Mouse (Mus musculus): ENCODE measurements around the gene Rtp4.
A peak's percentile ranks its signal among the peaks of the same experiment; 100 is the strongest.

The Rtp4 gene

DNA sequence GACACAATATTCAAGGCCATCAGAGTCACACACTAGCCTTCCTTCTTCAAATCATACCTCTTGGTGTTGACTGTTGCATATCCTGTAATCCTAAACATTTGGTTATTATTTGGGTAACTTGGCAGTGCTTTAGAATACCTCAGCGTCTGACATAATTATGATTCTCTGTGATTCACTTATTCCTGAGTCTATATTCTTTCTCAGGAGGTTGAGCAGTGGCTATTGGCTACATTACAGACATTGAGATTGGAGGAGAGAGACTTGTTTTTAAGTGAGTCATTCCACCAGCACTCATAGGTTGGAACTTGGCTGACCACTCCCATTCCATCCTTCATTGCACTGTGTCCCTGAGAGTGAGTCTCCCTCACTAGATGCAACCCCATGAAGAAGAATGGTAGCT is 6.7 kb upstream of the Rtp4 start:
- DNase-seq (ENCODE audit: low read depth in 2 of 2, low spot score in 2 of 2), result no peak

DNA sequence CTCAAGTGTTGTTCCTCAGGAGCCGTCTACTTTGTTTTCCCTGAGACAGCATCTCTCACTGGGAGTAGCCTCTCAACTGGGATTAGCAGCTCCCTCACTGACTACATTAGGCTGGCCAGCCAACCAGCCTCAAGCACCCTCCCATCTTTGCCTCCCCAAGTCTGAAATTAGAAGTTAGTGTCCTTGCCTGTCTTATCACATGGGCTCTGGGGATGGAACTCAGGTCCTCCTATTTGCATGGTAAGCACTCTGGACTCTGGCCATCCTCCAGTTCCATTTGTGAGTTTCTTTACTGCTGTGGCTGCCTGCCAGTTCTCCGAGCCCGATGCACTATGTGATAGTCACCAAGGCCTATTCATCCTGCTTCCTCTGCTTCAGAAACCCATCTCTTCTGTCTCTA is 4.3 kb upstream of the Rtp4 start:
- DNase-seq (ENCODE audit: low read depth in 2 of 2, low spot score in 2 of 2), result no peak

DNA sequence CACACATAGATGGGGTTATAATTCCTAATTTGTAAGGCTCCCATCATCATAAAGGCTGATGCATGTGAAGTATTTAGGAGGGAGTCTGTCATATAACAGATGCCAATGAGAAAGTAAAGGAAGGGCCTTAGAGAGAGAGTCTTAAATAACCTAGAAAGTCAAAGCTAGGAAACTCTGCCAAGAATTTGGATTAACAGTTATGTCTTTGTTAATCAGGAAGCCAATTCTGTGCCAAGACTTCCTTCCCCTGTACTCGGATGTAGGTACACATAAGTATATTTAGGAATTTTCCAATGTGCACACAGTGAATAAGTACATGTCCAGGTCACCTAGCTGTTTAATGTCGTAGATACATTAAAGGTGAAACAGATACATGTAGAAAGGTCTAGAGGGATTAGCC is 3.5 kb upstream of the Rtp4 start:
- no peak for DNase-seq (ENCODE audit: low read depth in 2 of 2, low spot score in 2 of 2)

DNA sequence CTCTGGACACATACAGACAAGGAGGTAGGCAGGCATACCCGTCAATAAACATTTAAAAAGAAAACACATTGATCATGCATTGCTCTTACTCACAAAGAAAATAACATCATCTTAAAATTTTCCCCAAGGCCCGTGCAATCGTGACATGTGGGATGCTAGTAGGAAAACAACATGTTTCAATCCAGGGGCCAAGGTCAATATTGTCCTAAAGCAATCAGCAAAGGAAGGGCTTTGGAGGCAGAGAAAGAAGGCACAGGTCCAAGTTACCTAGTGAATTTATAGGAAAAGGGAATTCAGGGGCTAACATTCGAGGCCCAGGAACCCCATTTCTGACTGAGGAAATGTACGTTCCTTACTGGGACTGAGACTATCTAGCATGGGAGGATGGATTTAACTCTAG is 2.9 kb upstream of the Rtp4 start:
- DNase-seq (ENCODE audit: low read depth in 2 of 2, low spot score in 2 of 2), result no peak

DNA sequence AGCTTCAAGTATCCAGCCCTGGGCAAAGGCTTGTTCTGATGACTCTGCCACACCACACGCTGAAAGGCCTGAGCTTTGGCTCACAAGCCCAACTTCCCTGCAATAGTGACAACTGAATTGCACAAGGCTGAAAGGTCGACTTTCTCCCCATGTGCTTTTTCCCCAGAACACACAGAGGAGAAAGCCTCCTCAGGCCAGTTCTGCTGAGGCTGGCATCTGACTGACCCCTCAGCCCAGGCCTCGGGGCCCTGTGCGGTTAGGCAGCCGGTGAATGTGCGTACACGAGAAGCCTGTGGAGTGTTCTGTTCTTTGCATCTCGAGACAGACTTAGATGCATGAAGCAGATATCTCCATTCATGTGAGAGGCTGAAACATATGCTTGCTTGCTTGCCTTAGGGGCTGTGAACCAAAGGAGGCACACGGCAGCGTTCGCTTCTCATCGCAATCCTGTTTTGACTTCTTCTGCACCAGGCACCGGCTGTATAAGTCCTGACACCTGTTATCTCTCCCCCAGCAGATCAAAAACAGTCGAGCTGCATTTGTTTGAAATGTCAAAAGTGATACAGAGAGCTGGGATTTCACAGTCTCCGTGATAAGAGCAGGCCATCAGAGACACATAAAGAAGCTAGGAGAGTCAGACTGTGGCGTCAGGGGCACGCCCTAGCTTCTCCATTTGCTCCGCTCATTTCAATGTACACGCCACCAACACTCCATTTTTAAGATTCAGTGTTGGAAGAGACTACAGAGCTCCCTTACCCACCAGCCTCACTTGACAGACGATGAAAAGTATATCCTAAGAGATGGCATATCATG is 2.1 kb upstream of the Rtp4 start:
- no peak for DNase-seq (ENCODE audit: low read depth in 2 of 2, low spot score in 2 of 2)

DNA sequence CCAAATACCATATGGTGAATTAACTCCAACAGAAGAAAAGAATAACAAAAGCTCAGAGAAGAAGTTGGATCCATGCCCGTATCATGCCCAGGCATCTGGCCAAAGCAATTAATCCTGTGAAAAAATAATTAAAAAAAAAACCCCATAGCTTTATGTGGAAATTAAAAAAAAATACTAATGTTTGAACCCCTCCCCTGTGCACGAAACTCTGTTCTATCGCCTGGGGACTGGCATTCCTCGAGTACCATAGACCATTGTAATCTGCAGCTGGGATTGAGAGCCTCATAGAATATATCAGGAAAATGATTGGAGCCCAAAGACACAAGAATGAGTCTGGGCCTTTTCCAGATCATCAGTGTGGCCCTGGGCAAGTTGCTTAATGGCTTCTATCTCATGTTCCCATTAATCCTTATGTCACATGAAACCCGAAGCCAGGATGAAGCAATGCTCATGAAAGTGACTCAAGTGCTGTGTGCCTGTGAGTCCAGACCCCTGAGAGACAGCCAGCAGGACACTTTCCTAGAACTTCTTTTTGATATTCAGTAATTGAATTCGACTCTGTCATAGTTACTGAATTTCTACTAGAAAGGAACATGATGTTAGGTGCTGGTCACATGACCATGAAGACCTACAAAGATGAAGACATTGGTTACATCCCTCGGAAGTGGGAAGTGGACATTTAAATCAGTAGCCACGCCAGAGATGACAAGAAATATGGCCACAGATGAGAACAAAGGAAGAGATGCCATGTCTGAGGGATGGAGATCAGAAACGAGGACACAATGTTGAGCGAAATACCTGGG is 1.3 kb upstream of the Rtp4 start:
- DNase-seq (ENCODE audit: low read depth in 2 of 2, low spot score in 2 of 2), result no peak

DNA sequence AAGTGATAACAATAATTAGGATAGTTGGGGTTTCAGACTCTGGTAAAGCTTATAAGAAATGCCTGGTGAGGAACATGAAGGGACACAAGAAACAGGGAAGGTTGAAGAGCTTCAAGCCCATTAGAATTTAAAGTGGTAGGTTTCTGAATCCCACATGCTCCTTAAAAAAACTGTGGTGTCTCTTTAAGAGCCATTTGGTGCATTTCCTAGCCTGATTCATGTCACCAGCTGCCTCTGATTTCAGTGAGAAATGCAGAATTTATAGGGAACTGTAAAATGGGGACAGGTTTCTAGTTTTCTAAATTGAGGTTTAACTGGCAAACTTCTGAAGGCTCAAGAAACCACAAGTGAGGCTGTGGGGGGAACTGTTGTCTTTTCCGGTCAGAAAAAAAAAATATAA is 320 bp upstream of the Rtp4 start:
- DNase-seq (ENCODE audit: low read depth in 2 of 2, low spot score in 2 of 2), result no peak

DNA sequence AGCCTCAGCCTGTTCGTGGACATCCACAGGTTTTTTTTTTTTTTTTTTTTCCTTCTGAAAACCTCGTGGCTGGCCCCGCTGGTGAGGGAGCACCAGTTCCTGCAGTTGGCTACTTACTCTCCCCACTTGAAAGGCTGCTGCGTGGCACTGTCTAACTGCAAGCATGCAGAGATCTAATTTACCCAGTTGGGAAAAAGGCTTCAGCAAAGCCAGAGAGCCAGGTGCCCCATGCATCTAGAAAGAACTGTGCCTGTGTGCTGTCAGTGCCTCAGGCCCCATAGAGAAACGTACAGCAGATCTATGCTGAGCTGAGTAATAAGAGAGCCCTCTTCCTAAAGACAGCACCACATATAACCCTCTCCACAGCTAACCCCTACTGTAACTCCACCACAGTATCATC is 1.0 kb downstream of the Rtp4 start:
- DNase-seq (ENCODE audit: low read depth in 2 of 2, low spot score in 2 of 2), result no peak

DNA sequence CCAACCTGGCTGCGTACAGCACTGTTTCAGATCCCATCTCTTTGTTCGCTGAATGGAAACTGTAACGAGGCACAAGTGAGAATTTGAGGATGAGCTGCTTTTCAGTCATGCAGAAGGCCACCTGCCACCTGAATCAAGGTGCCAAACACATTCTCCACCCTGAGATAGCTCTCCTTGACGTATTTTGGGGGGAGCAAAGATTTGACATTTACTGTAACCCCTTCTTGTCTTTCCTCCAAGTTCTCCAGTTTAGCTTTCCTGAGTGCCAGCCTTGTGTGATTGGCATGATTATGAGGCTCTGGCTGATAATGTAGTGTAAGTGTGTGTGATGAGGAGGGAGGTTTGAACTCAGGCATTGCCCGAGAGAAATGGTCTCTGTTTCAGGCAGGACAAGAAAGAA is 2.0 kb downstream of the Rtp4 start:
- DNase-seq (ENCODE audit: low read depth in 2 of 2, low spot score in 2 of 2), result no peak

DNA sequence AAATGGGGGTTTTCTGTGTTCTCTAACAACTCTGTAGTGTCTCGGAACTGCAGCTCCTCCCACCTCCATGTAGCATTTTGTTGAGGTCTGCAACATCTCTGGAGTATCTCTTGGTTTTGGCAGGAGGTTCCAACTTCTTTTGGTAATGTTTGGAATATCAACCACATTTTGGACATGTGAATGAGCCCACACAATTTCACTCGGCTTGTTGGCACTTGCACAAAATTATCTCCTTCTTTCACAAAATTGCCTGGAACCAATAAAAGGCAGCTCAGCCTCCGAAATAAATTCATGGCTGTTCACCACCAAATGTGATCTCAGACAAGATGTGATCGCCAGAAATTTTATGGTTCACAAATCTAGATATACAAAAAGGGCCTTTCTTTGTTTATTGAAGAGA is 9.1 kb downstream of the Rtp4 start:
- DNase-seq (ENCODE audit: low read depth in 2 of 2, low spot score in 2 of 2), result no peak

DNA sequence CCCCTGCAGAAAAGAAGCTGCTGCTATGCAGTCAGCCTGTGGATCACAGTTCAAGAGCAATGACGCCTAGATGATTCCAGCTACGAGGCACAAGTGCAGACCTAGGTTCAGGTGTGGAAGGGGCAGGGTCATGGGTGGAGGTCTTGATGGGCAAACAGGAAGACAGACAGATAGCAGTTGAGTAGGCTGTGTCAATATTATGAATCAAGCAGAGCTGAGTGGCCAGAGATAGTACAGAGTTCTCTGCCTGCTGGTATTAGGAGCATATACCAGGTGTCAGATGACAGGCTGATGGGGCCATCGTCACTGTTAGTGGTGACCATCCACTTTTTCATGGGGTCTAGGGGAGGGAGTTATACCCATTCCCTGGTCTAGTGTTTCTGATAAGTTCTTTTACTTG is 13.6 kb downstream of the Rtp4 start:
- DNase-seq (ENCODE audit: low read depth in 2 of 2, low spot score in 2 of 2), result no peak

DNA sequence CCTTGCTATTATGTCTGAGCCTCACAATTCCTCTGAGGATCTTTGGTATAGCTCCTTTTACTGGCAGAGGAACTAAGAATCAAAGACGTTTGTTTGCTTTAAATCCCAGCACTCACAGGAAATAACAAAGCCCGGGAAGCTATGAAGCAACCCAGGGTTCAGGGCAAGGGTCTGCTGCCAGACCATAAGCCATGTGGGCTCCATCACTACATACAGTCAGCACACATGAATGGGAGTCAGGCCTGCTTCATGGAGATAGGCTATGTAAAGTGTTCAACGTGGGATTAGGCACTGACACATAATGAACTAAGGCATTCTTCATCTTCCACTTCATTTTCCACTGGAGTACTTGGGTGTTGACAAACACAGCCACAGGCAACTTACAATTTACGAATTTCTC is 21.0 kb downstream of the Rtp4 start:
- no peak for DNase-seq (ENCODE audit: low read depth in 2 of 2, low spot score in 2 of 2)

DNA sequence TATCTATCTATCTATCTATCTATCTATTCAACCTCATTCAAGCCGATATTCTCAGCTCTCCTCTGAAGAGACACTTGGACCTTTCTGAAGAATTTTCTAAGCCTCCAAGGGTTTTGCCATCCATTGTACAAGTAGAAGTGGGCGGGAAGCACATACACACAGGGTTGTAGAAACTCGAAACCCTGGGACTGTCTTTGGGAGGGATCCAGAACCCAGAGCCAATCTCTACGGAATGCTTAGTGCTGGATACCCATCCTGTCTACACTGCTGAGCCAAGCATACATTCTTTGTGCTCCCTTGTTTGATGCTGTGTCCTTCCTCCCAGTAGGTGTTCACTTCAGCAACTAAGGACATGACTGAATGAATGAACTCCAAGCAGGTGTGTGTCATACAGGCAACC is 22.8 kb downstream of the Rtp4 start:
- no peak for DNase-seq (ENCODE audit: low read depth in 2 of 2, low spot score in 2 of 2)

DNA sequence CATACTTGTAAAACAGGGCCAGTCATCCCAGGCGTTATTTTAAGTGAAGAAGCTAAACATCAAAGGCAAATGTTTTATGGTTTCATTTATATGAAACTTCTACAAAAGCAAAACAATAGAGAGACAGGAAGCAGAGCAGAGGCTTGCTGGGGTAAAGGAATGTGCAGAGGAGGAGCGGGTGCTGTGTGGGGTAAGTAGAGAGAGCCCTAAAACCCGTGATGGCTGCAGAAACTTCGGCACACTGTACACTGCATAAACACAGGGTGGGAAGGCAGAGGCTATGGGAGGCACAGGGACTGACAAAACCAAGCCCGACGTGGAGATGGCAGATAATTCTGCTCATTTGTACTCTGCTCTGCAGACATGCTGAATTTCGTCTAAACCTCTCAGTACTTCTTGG is 24.3 kb downstream of the Rtp4 start:
- peak in 1 of 2 experiments; percentile 8 for DNase-seq (ENCODE audit: low read depth in 2 of 2, low spot score in 2 of 2)

DNA sequence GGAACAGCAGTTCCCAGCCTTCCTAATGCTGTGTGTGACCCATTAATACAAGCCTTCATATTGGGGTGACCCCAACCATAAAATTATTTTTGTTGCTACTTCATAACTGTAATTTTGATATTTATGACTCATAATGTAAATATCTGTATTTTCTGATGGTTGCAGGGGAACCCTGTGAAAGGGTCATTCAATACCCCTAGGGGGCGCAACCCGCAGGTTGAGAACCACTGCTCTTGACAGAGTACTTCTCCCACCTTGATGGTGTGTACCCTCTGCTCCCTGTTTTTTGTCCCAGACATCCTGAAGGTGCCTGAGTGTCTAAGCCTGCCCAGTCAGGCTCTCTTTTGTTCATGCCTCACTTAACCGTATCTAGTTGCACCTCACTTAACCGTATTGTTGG is 27.7 kb downstream of the Rtp4 start:
- no peak for DNase-seq (ENCODE audit: low read depth in 2 of 2, low spot score in 2 of 2)

DNA sequence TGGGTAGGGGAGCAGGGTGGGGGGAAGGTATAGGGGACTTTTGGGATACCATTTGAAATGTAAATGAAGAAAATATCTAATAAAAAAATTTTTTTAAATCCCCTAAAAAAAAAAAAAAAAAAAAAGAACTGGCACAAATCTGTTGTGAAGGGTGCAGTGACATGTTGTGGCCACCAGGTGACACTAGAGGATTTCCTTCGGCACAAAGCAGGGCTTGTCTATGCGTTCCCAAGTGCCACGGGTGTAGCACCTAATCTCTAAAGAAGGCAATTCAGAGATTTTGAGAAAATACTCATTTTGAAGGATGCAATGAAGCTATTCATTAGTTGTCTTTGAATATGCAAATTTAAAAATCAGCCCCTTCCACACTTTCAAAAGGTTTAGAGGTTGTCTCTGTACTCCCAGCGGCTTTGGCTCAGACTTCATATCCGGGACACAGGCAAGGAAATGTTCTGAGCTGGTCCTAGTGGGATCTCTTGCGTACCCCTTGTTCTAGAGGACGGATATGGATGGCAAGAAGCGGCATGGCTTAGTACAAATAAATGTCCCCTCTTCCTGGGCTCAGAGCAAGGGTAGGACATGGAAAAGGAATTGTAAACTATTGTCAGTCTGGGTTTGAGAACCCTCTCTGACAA is 30.4 kb downstream of the Rtp4 start:
- DNase-seq (ENCODE audit: low read depth in 2 of 2, low spot score in 2 of 2), result peak; percentile 22 to 42

DNA sequence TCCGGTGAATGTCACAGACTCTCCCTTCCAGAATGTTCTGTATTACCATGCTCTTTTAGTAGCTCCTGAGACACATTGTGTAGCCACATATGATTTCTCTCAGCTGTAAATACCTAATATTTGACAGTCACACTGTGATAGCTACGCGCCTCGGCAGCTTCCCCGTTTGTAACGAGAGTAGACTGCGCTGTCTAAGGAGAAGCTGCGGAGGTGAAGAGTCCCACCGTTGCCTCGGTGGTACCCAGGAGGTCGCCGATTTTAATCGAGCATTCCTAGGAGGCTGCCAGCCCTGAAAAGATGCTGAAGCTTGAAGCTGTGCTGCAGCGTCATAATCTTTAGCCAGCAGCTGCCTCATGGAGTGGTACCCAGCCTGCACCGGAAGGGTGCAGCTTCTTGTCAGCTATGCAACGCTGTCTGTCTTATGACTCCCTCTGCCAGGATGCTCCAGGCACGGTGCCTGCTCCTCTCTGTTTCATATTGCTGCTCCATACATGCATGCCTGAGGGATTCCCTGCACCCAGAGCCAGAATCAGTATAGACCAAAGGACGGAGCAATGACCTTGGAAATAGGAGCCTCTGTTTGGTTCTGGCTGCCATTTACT is 31.0 kb downstream of the Rtp4 start:
- no peak for DNase-seq (ENCODE audit: low read depth in 2 of 2, low spot score in 2 of 2)

DNA sequence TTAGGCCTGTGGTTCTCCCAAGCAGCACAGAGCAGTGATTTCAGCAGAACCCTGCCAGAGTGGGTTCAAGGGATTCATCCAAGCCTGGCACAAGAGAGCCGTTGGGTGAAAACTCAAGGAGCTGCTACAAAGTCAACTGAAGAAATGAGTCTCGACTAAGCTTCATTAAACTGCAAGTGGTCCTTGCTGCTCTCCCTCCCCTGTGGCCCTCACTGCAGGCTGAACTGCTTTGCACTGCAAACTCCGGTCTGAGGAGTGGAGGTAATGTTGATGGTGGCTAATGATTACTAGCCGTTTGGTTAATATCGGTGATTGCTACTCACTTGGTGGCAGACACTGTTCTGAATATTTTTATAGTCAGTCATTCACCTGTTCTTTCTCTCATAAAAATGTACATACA is 34.6 kb downstream of the Rtp4 start:
- no peak for DNase-seq (ENCODE audit: low read depth in 2 of 2, low spot score in 2 of 2)

DNA sequence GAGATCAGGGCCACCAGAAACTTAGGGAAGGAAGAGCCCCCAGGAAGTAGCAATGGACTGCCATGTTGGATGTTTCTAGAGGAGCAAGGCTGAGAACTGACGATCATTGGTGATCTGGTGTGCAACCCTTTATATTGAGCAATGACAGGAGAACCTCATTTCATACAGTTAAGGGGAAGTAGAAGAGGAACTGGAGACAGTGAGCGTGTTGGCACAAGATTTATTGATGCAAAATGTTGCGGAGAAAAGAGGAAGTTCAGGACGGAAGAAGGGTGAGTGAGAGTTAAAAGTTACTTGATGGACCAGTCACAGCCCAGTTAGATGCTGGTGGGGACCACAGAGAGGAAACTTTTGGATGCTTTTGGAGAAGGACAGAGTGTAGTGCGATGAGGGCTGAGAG is 37.1 kb downstream of the Rtp4 start:
- DNase-seq (ENCODE audit: low read depth in 2 of 2, low spot score in 2 of 2), result no peak

DNA sequence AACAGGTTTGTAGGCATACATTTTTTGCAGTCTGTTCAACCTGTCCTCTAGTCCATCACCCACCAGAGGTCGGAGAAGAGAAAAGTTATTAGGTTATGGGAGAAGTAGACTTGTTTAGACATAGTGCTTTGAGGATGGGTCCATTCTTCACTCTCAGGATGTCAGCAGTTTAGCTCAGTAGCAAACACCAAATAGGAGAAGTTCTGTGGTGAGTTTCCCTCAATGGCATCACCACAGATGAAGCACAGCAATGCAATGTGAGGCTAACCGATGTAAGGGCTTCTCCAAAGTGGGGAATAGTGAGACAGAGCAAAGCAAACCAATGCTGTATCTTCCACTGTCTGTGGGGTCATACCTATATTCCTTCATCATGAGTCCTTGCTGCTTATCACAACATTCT is 37.6 kb downstream of the Rtp4 start:
- no peak for DNase-seq (ENCODE audit: low read depth in 2 of 2, low spot score in 2 of 2)

DNA sequence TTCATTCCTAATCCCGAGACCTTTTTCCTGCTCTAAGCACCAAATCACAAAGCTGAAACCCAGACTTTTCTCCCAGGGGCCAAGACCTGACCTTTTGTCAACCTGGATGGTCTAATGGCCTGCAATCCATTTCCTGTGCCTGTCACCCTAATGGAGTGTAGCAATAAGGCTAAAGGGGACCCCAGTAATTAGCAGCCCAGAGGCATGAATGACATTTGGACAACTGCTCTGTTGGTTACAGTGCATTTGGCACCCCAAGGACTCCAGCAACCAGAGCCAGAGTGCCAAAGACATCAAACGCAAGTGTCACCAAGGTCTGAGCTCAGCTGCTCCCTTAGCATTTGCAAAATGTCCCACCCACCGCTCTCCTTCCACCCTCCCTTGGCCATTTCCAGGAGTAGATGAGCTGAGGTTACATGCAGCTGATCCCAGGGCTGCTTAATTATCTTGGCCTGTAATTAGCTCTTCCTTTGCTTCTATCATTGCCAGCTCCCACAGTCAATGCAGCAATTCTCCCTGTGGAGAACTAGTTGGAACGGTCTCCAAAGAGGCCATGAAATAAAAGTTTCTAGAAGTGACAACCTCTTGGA is 48.4 kb downstream of the Rtp4 start:
- no peak for DNase-seq (ENCODE audit: low read depth in 2 of 2, low spot score in 2 of 2)
